Mouse (Mus musculus): Measurements from ENCODE around the gene Gm498.

DNA sequence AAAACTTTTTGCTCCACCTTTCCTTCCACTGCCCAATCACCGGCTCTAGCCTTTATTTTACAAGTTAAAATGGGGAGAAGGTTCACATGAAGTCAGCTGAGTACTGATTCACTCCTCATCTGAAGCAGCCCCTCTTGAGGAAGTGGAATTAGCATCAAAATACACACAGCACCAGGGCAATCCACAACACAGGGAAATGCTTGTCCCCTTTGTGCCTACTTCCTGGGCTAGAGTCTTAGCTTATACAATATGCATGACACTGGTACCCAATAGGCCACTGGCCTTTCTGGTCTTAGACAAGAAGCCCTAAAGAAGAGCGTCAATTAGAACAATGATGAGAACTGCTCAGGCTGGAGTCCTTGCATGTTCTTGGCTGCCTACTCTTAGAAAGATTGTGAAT lies 25.7 kb downstream of the Gm498 start:
- TF ChIP-seq CTCF (IDR thresholded peaks at IDR 0.05; ENCODE audit: insufficient read depth, low read length) (no peak), POLR2A (IDR thresholded peaks at IDR 0.05; ENCODE audit: borderline replicate concordance, extremely low read depth, low read depth, low read length) (no peak)
